Mouse (Mus musculus): ENCODE results near the gene Creb3l4.

- TF ChIP-seq CTCF (IDR thresholded peaks at IDR 0.05; ENCODE audit: borderline replicate concordance, insufficient read depth, low read length), result no peak
- TF ChIP-seq POLR2A (IDR thresholded peaks at IDR 0.05; ENCODE audit: low read depth, low read length), result no peak
Observed at GRCm38 (mm10) chr3:90190859-90191510, 52.3 kb downstream of the Creb3l4 start.
